ENCODE assay signal across 8 mouse cellular contexts in genomic region chr3:104992709-104993388, GRCm38 (mm10). TPM values are rescaled to one million over a fixed set of nuclear protein-coding genes. Genes with fewer than 3 reads are reported as not detected.
A peak's percentile ranks its signal among the peaks of the same experiment; 100 is the strongest.
DNase-seq lines count a peak whose midpoint lies in the region; ATAC-seq and TF ChIP-seq lines count a peak whose summit lies in the region.

No protein-coding gene starts in this region.

- no peak overlapping the region for H3K4me3 ChIP-seq in C2C12 (ENCODE audit: insufficient read depth, poor library complexity, severe bottlenecking)
- H3K4me3 ChIP-seq in heart, embryonic 10.5 days, result no peak overlapping the region
- H3K4me3 ChIP-seq in kidney, embryonic 14.5 days (ENCODE audit: low read length), result no peak overlapping the region
- H3K4me3 ChIP-seq in limb, embryonic 14.5 days (replicated peaks; ENCODE audit: low read length), result no peak overlapping the region
- 0 out of 2 replicates have a peak overlapping the region, but pooled peaks have one; percentile 3 for H3K4me3 ChIP-seq in midbrain, postnatal 0 days (ENCODE audit: low read depth, low read length)

- H3K4me1 ChIP-seq in heart, embryonic 10.5 days, result peaks cover 44% of the 10 kb centered on the region
- H3K4me1 ChIP-seq in kidney, embryonic 14.5 days (ENCODE audit: control insufficient read depth, insufficient read depth, low read length), result peaks cover 10% of the 10 kb centered on the region; the same call in 1 of the 2 replicates
- H3K4me1 ChIP-seq in limb, embryonic 14.5 days (ENCODE audit: control insufficient read depth, insufficient read depth, low read length), result peaks cover 15% of the 10 kb centered on the region
- H3K4me1 ChIP-seq in midbrain, postnatal 0 days (ENCODE audit: insufficient read depth, low read length), result no peaks in the 10 kb centered on the region

- peak overlapping the region; percentile 39 for H3ac ChIP-seq in C2C12 (ENCODE audit: control insufficient read depth, insufficient read length, low read depth)

- peak; percentile 72 for ATAC-seq in erythroblast, adult 5-6 weeks (replicated peaks; ENCODE audit: low FRiP score, poor library complexity, severe bottlenecking)
- ATAC-seq in kidney, embryonic 14.5 days (ENCODE audit: low FRiP score, low TSS enrichment), result peak; percentile 82
- peak; percentile 74 for ATAC-seq in limb, embryonic 14.5 days (ENCODE audit: low FRiP score, low read depth)
- peak; percentile 93 for ATAC-seq in midbrain, postnatal 0 days (ENCODE audit: low FRiP score)

- no peaks in the 10 kb centered on the region for H3K9me3 ChIP-seq in heart, embryonic 10.5 days
- no peaks in the 10 kb centered on the region for H3K9me3 ChIP-seq in kidney, embryonic 14.5 days (ENCODE audit: control insufficient read depth, low read length)
- no peaks in the 10 kb centered on the region for H3K9me3 ChIP-seq in limb, embryonic 14.5 days (ENCODE audit: control insufficient read depth, low read length)
- H3K9me3 ChIP-seq in midbrain, postnatal 0 days (ENCODE audit: low read length), result no peaks in the 10 kb centered on the region

- peak overlapping the region; percentile 24 for H3K27ac ChIP-seq in heart, embryonic 10.5 days
- H3K27ac ChIP-seq in kidney, embryonic 14.5 days (ENCODE audit: low read depth, low read length), result no peak overlapping the region
- 0 out of 2 replicates have a peak overlapping the region, but pooled peaks have one; percentile 1 for H3K27ac ChIP-seq in limb, embryonic 14.5 days (replicated peaks; ENCODE audit: low read depth, low read length)
- no peak overlapping the region for H3K27ac ChIP-seq in midbrain, postnatal 0 days (ENCODE audit: low read depth, low read length)

- DNase-seq in brain, adult 2 months (ENCODE audit: low read depth, low spot score), result peak; percentile 97
- DNase-seq in heart, embryonic 10.5 days (ENCODE audit: low spot score), result peak; percentile 94
- peak; percentile 79 for DNase-seq in limb, embryonic 14.5 days (ENCODE audit: low spot score)
- peak; percentile 93 for DNase-seq in midbrain, postnatal 0 days (ENCODE audit: low spot score)
- peak; percentile 64 to 87 for DNase-seq in spleen, postnatal 10 days (ENCODE audit: low spot score in 2 of 2)

- TF ChIP-seq CTCF in C2C12 (IDR thresholded peaks at IDR 0.05; ENCODE audit: control insufficient read depth, insufficient read depth, insufficient read length), result peak; percentile 99
- peak; percentile 94 for TF ChIP-seq CTCF in midbrain, postnatal 0 days (IDR thresholded peaks at IDR 0.05)

- H3K79me3 ChIP-seq in C2C12 (ENCODE audit: low read depth), result no peaks in the 10 kb centered on the region

- H3K4me2 ChIP-seq in kidney, embryonic 14.5 days (replicated peaks; ENCODE audit: low read depth, low read length), result no peak overlapping the region; the same call in 1 of the 2 replicates
- H3K4me2 ChIP-seq in limb, embryonic 14.5 days (replicated peaks; ENCODE audit: low read depth, low read length, severe bottlenecking), result peak overlapping the region; percentile 24
- H3K4me2 ChIP-seq in midbrain, postnatal 0 days (ENCODE audit: low read depth, low read length, poor library complexity, severe bottlenecking), result peak overlapping the region; percentile 25

- H3K27me3 ChIP-seq in C2C12 (ENCODE audit: control insufficient read depth, insufficient read depth, insufficient read length), result no peaks in the 10 kb centered on the region
- no peaks in the 10 kb centered on the region for H3K27me3 ChIP-seq in heart, embryonic 10.5 days (ENCODE audit: insufficient read depth, poor library complexity, severe bottlenecking)
- H3K27me3 ChIP-seq in kidney, embryonic 14.5 days (ENCODE audit: control insufficient read depth, insufficient read depth, low read length), result no peaks in the 10 kb centered on the region
- H3K27me3 ChIP-seq in limb, embryonic 14.5 days (ENCODE audit: control insufficient read depth, insufficient read depth, low read length), result no peaks in the 10 kb centered on the region
- H3K27me3 ChIP-seq in midbrain, postnatal 0 days (ENCODE audit: insufficient read depth, low read length), result no peaks in the 10 kb centered on the region

- 12% methylated on average over 23 of the region's 23 CpGs for WGBS in heart, embryonic 10.5 days
- 12% methylated on average over 23 of the region's 23 CpGs for WGBS in kidney, embryonic 14.5 days
- WGBS in limb, embryonic 14.5 days, result 15% methylated on average over 23 of the region's 23 CpGs
- WGBS in midbrain, postnatal 0 days, result 11% methylated on average over 23 of the region's 23 CpGs

- TF ChIP-seq POLR2A in limb, embryonic 14.5 days (IDR thresholded peaks at IDR 0.05; ENCODE audit: borderline replicate concordance, extremely low read depth, insufficient read depth, insufficient read length), result no peak

- H3K36me3 ChIP-seq in C2C12 (ENCODE audit: control insufficient read depth, insufficient read depth), result no peaks in the 10 kb centered on the region
- no peaks in the 10 kb centered on the region for H3K36me3 ChIP-seq in heart, embryonic 10.5 days
- H3K36me3 ChIP-seq in kidney, embryonic 14.5 days (ENCODE audit: control insufficient read depth, insufficient read depth, low read length), result no peaks in the 10 kb centered on the region
- H3K36me3 ChIP-seq in limb, embryonic 14.5 days (ENCODE audit: control insufficient read depth, insufficient read depth, low read length), result no peaks in the 10 kb centered on the region
- H3K36me3 ChIP-seq in midbrain, postnatal 0 days (ENCODE audit: insufficient read depth, low read length), result no peaks in the 10 kb centered on the region

- no peak overlapping the region for H3K9ac ChIP-seq in kidney, embryonic 14.5 days (ENCODE audit: low read depth, low read length)
- no peak overlapping the region for H3K9ac ChIP-seq in limb, embryonic 14.5 days (ENCODE audit: low read depth, low read length, severe bottlenecking)
- no peak overlapping the region for H3K9ac ChIP-seq in midbrain, postnatal 0 days (replicated peaks; ENCODE audit: low read length, poor library complexity, severe bottlenecking)

- H3K79me2 ChIP-seq in C2C12 (ENCODE audit: control insufficient read depth, insufficient read depth), result no peaks in the 10 kb centered on the region

TF ChIP-seq in C2C12, 6 proteins besides CTCF, POLR2A, EP300 and RAD21:
- no peak for TF ChIP-seq MAX (IDR thresholded peaks at IDR 0.05)

RNA-seq across cellular contexts. Expression of gene Wnt2b, which starts 31.1 kb away (rescaled TPM):
- 0.08 TPM for polyA plus RNA-seq in C2C12 (2012; fragmentation: generic; extraction: Trizol)
- total RNA-seq in erythroblast, adult 5-6 weeks (2015; ENCODE audit: low replicate concordance), result not detected in 2 replicates
- total RNA-seq in erythroblast, adult 5-6 weeks (2017; ENCODE audit: low replicate concordance), result not detected in 2 replicates
- 1.3 and 1.6 TPM in 2 replicates for polyA plus RNA-seq in heart, embryonic 10.5 days (2016; fragmentation: Nextera tagmentation; extraction: Ambion mirVana)
- 0.39 and 0.62 TPM in 2 replicates for polyA plus RNA-seq in kidney, embryonic 14.5 days (2014; fragmentation: Nextera tagmentation; extraction: Ambion mirVana)
- polyA plus RNA-seq in limb, embryonic 14.5 days (2012; rRNA removed), result 3.1 and 3.6 TPM in 2 replicates
- polyA plus RNA-seq in limb, embryonic 14.5 days (2014; fragmentation: Nextera tagmentation; extraction: Ambion mirVana), result 1.4 and 1.5 TPM in 2 replicates
- total RNA-seq in midbrain, postnatal 0 days (2014; rRNA removed), result 2.2 and 3.2 TPM in 2 replicates
- polyA plus RNA-seq in midbrain, postnatal 0 days (2015; fragmentation: Nextera tagmentation; extraction: Ambion mirVana), result 0.54 and 0.66 TPM in 2 replicates

Comparison
In these comparisons a context has a peak if more than half of its experiments do, and no peak if none do; other contexts are left out.
1. H3K27ac ChIP-seq: peak in heart, embryonic 10.5 days (single experiment) and limb, embryonic 14.5 days (single experiment); none in kidney, embryonic 14.5 days (single experiment) and midbrain, postnatal 0 days (single experiment).
2. Peak in every context shown above with its lines, with median percentiles within 50 percentile points of each other: DNase-seq and ATAC-seq.